Mouse (Mus musculus) olfactory bulb, adult 2 months (tissue): ENCODE data around the gene Samd4.

Experiments used
- CTCF ChIP-seq: fragments of 200-500 bp; IDR thresholded peaks from 2 replicates; pipeline ENCODE4 v1.5.1; 2012; ENCODE audit warnings: low read depth, mild to moderate bottlenecking, low read length, moderate library complexity; ENCODE audit not compliant: insufficient read depth
- POLR2A ChIP-seq: fragments of 200-500 bp; IDR thresholded peaks from 2 replicates; pipeline ENCODE4 v1.6.1; 2012; ENCODE audit warnings: mild to moderate bottlenecking, low read depth, low read length, moderate library complexity; ENCODE audit not compliant: insufficient read depth

DNA sequence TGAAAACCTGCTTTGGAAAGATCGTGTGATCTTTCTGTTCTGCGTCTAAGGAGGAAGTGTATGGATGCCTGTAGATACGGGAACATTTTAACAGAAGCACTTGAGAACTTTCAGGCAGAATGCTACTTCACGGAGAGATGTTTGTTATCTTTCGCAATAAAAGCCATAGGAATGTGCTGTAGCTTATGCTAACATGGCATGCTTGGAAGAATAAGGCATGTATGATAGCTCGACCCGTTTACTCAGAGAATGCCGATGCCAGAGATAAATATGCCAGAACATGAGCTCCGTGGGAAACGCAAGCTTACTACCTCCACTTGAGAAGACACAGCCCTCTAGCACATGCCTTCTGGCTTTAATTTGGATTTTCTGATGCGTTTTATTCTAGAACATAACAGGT lies 94.1 kb downstream of the Samd4 start:
- TF ChIP-seq POLR2A (no peak), CTCF (no peak)
